Mouse (Mus musculus): Measurements from ENCODE around the gene Ebf4. TPM values are rescaled to one million over a fixed set of nuclear protein-coding genes. Genes with fewer than 3 reads are reported as not detected.
"Not testable (repeated sequence)": the region's sequence is repeated elsewhere in the genome, so short reads cannot be mapped to it uniquely, and the experiment has no call there.

The Ebf4 gene
- total RNA-seq, 2 experiments from 2014 or later = 0.30 to 0.44 TPM

- DNase-seq = peak; percentile 39 to 49
Measured at GRCm38 (mm10) chr2:130295331-130296133, 563 bp downstream of the Ebf4 start.

- DNase-seq = no peak
Measured at GRCm38 (mm10) chr2:130296134-130296745, 1.3 kb downstream of the Ebf4 start.

GRCm38 (mm10) chr2:130297580-130297979, 2.6 kb downstream of the Ebf4 start:
- no peak for DNase-seq

DNA sequence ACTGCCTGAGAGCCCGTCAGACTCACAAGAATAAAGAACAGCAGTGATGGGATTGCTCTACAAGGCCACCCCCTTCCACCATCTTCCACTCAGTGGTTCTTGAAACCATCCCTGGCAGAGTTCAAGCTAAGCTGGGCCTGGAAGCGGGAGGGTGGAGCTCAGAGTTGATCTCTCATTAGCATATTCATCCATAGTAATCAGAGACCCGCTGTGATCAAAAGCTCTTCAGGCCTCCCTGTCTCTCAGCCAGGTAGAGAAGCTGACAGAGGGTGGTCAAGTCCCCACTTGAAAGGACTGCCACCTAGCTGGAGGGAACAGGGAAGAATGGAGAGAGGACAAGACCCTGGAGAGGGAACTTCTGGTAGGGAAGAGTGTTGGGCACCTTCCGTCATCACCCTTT, 8.0 kb downstream of the Ebf4 start:
- DNase-seq = no peak

- DNase-seq = no peak
Measured at GRCm38 (mm10) chr2:130327057-130327456, 32.1 kb downstream of the Ebf4 start.

- no peak for DNase-seq
Measured at GRCm38 (mm10) chr2:130329502-130329901, 34.5 kb downstream of the Ebf4 start.

GRCm38 (mm10) chr2:130335112-130335511, 40.1 kb downstream of the Ebf4 start:
- DNase-seq = no peak

- DNase-seq = no peak
Measured at GRCm38 (mm10) chr2:130340464-130341219, 45.7 kb downstream of the Ebf4 start.

GRCm38 (mm10) chr2:130341220-130341580, 46.2 kb downstream of the Ebf4 start:
- DNase-seq = no peak

DNA sequence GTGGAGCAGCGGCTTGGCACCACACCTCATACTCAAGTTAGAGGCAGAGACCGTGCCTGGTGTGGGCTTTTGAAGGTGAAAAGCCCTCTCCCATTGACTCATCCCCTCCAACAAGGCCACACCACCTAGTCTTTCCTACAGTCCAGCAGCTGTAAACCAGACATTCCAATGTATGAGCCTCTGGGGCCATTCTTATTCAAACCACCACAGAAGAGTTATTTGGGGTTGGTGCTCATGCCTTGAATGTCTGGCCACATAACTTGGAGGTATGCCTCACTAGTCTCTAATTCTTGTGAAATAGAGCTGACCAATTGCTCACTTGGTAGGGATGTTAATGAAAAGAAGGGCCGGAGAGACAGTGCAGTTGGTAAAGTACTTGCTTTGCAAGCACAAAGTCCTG, 55.4 kb downstream of the Ebf4 start:
- no peak for DNase-seq

DNA sequence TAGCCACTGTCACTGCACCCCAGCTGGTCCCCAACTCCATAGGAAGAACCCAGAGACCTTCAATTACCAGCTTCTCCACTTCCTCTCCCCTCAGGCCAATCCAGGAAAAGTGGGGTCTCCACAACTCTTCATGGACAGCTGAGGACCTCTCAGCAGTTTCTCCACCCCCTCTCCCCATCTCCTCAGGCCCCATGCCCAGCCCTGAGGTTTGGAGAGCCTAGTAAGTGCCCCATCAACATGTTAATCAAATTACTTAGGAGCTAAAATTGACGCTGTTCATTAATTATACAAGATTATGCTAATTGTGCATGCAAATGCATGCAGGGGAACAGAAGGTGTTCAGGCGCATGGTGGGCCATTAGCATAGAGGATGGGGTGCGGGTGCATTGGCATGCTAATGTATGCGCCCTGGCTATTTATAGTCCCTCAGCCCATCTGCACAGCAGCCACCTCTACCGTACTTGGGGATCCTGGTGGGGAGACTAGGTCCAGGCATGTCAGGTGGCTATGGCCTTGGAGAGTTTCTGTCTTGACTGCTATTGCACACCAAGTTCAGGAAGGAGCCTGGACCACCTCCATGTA, 56.9 kb downstream of the Ebf4 start:
- no peak for DNase-seq

DNA sequence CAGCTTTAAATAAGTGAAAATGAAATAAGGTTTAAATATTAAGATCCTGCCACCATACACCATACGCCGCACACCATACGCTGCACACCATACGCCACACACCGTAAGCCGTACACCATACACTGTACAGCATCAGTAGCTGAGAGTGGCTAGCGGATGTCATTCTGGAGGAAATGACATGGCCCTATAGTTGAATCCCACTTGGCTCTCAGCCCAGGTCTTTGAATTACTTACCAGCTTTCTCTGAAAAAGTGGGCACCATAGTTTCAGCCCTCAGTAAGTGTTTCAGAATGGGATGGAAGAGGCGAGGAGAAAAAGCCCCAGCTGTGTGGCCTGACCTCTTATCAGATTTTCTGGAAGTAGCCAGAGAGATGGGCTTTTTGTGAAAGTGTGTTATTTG, 58.4 kb downstream of the Ebf4 start:
- no peak for DNase-seq

GRCm38 (mm10) chr2:130353889-130354288, 58.9 kb downstream of the Ebf4 start:
- DNase-seq = peak in 1 of 2 experiments; percentile 21

DNA sequence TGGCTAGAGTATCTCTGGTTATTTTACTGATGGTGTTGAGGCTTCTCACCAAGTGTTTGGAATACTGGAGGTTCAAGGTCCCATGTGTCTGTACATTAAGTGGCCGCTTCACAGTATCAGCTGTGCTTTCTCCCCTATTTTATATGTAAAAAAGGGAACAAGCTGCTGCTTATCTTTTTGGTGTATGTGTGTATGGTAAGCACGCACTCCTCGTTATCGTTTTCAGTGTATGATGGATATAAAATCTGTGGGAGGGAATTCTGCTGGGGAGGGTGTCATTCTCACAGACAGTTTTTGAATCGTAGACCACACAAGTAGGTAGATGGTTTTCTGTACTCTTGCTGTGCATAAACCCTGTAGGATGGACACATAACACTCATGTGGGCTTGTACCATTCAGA, 62.6 kb downstream of the Ebf4 start:
- no peak for DNase-seq

DNA sequence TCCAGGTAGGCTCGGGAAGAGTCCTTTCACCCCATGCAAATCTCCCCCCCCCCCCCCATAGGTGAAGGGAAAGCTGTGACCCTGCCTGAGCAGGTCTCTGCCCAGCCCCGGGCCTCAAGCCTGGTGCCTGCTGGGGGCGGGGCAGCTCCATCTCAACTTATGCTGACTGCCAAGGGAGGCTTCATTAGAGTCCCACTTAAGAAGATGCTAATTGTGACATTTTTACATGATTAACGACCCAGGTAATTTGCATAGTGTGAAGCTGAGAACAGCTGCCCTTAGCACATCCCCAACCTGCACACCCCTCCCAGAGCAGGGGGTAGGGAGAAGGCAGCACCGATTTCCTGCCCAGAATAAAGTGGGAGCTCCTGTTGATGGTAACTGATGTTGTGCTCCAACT, 63.9 kb downstream of the Ebf4 start:
- no peak for DNase-seq

GRCm38 (mm10) chr2:130362511-130363026, 67.6 kb downstream of the Ebf4 start:
- peak; percentile 18 to 54 for DNase-seq

GRCm38 (mm10) chr2:130365211-130366094, 70.5 kb downstream of the Ebf4 start:
- DNase-seq = no peak

GRCm38 (mm10) chr2:130367386-130367785, 72.4 kb downstream of the Ebf4 start:
- DNase-seq = no peak

GRCm38 (mm10) chr2:130373026-130373425, 78.1 kb downstream of the Ebf4 start:
- not testable (repeated sequence) for DNase-seq

DNA sequence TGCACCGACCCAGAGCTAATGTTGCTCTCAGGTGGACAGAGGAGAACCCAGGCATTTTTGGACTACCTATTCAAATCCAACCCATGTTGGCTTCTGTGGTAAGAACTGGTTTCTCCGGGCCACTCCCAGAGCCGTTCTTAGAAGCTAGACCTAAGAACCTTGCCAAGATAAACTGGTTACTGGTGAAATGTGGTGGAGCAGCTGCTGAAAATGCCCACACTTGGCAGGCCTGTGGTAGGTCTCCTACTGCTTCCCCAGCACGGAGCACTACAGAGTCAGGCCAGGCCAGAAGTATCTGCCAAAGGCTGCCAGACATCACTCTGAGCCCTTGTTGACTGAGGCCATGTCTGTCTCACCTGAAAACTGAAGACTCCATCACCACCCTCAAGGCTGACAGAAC, 80.0 kb downstream of the Ebf4 start:
- DNase-seq = no peak

DNA sequence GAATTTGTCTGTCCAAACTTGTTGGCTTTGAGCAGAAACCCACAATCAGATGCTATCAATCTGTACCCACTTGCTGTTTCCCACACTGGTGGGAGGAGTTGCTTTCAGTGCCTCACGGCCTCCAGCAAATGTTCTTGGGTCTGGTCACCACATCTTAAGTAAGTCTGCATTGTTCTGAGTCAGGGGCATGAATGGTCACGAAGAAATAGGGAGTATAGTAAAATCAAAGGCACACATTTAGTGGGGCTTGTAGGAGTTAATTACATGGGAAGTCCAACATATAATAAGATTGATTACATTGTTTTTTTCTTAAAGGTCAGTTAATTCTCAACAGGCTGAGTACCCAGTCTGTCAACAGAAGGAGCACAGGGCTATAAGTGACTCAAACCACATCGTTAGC, 88.2 kb downstream of the Ebf4 start:
- no peak for DNase-seq

DNA sequence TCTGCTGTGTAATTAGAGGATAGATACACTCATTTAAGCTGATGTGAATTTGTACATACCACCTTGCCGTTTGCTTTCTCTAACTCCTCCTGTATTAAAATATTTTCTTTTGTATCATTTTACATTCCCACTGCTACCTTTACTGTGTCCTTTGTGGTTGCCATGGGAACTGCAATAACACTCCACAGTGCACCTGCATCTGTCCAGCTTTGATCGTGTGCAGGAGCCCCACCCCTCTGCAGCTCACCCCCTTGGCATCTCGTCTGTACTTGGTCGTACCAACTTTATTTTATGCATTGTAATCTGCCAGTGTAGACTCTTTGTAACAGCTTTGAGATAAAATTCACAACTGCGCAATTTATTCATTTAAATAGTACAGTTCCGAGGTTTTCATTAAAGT, 88.9 kb downstream of the Ebf4 start:
- DNase-seq = no peak
